8 mouse cellular contexts compared by ENCODE assay signal in the genomic region with DNA sequence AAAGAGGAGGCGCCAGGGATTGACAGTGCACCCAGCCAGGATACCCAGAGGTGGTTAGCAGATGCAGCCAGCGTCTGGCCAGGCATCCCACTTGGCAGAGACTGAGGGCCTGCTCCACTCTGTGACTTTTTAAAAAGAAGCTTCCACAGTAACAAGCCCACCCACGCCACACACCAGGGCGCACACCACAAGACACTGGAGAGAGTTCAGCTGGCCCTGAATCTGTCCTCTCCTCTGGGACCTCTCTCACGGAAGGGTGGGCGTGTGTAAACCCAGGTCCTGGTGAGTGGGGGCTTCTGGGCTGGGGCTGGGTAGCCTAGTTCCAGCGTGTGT. TPM values are rescaled to one million over a fixed set of nuclear protein-coding genes. Genes with fewer than 3 reads are reported as not detected.
DNase-seq lines count a peak whose midpoint lies in the region; ATAC-seq and TF ChIP-seq lines count a peak whose summit lies in the region.

No protein-coding gene starts in this region.

- peak; percentile 21; the same call in 1 of the 2 replicates for ATAC-seq in embryonic facial prominence, embryonic 14.5 days (ENCODE audit: low read depth)
- ATAC-seq in intestine, postnatal 0 days = peak; percentile 31
- 0 out of 2 replicates have a peak, but pooled peaks have one; percentile 1 for ATAC-seq in monocyte, adult 5-6 weeks (replicated peaks; ENCODE audit: insufficient number of reproducible peaks, low FRiP score, low TSS enrichment, poor library complexity, severe bottlenecking)

- no peak for TF ChIP-seq CTCF in layer of hippocampus, adult 2 months (conservative IDR thresholded peaks at IDR 0.05)
- TF ChIP-seq CTCF in intestine, postnatal 0 days (IDR thresholded peaks at IDR 0.05; ENCODE audit: low read depth) = no peak

- 44% methylated on average over 7 of the region's 7 CpGs for WGBS in embryonic facial prominence, embryonic 14.5 days
- WGBS in intestine, postnatal 0 days = 54% methylated on average over 7 of the region's 7 CpGs

- H3K27me3 ChIP-seq in embryonic facial prominence, embryonic 14.5 days (replicated peaks; ENCODE audit: control insufficient read depth, insufficient read depth, low read length) = no peaks in the 10 kb centered on the region
- no peaks in the 10 kb centered on the region for H3K27me3 ChIP-seq in intestine, postnatal 0 days (replicated peaks; ENCODE audit: control insufficient read depth, insufficient read depth, low read length)

- H3K27ac ChIP-seq in layer of hippocampus, adult 2 months = peak overlapping the region; percentile 80; the same call in 1 of the 2 replicates
- peak overlapping the region; percentile 68 for H3K27ac ChIP-seq in embryonic facial prominence, embryonic 14.5 days (replicated peaks; ENCODE audit: low read depth, low read length)
- H3K27ac ChIP-seq in intestine, postnatal 0 days (ENCODE audit: low read depth, low read length) = peak overlapping the region; percentile 92

- peaks cover 31% of the 10 kb centered on the region for H3K4me1 ChIP-seq in embryonic facial prominence, embryonic 14.5 days (ENCODE audit: control insufficient read depth, insufficient read depth, low read length)
- H3K4me1 ChIP-seq in intestine, postnatal 0 days (replicated peaks; ENCODE audit: control insufficient read depth, insufficient read depth, low read length) = peaks cover 20% of the 10 kb centered on the region

- H3K4me3 ChIP-seq in layer of hippocampus, adult 2 months = peak overlapping the region; percentile 58
- peak overlapping the region; percentile 53 for H3K4me3 ChIP-seq in embryonic facial prominence, embryonic 14.5 days (ENCODE audit: low read depth, low read length)
- peak overlapping the region; percentile 76 for H3K4me3 ChIP-seq in intestine, postnatal 0 days (ENCODE audit: low read depth, low read length)

- no peak for DNase-seq in layer of hippocampus, adult 2 months (ENCODE audit: low spot score in 2 of 2)
- DNase-seq in layer of hippocampus, postnatal 10 days (ENCODE audit: low spot score in 2 of 2) = no peak
- DNase-seq in embryonic facial prominence, embryonic 14.5 days (ENCODE audit: low spot score) = no peak
- no peak for DNase-seq in adrenal gland, postnatal 4 days (ENCODE audit: low spot score in 2 of 2)
- no peak for DNase-seq in adrenal gland, adult 8-10 months
- DNase-seq in cerebellum, postnatal 36 days = no peak

- H3K9ac ChIP-seq in embryonic facial prominence, embryonic 14.5 days (ENCODE audit: low read depth, low read length) = peak overlapping the region; percentile 85
- H3K9ac ChIP-seq in intestine, postnatal 0 days (ENCODE audit: low read depth, low read length) = peak overlapping the region; percentile 91

- peak overlapping the region; percentile 83 for H3K4me2 ChIP-seq in embryonic facial prominence, embryonic 14.5 days (ENCODE audit: low read depth, low read length)
- peak overlapping the region; percentile 91 for H3K4me2 ChIP-seq in intestine, postnatal 0 days (replicated peaks; ENCODE audit: low read depth)

- peaks cover 8% of the 10 kb centered on the region; the same call in 1 of the 2 replicates for H3K36me3 ChIP-seq in embryonic facial prominence, embryonic 14.5 days (ENCODE audit: control insufficient read depth, insufficient read depth, low read length)
- H3K36me3 ChIP-seq in intestine, postnatal 0 days (ENCODE audit: control insufficient read depth, insufficient read depth) = peaks cover 27% of the 10 kb centered on the region

- no peaks in the 10 kb centered on the region for H3K9me3 ChIP-seq in embryonic facial prominence, embryonic 14.5 days (ENCODE audit: control insufficient read depth, low read length)
- no peaks in the 10 kb centered on the region for H3K9me3 ChIP-seq in intestine, postnatal 0 days (ENCODE audit: control insufficient read depth)

RNA-seq across cellular contexts. Expression of a gene that starts 0.5 kb away (rescaled TPM):
- 1 to 10 TPM; 6.6 to 9.8 TPM for total RNA-seq in layer of hippocampus, adult 2 months (2021)
- total RNA-seq in layer of hippocampus, postnatal 10 days (2021) = 10 to 100 TPM; 11.1 to 13.0 TPM
- polyA plus RNA-seq in embryonic facial prominence, embryonic 14.5 days (2014; fragmentation: Nextera tagmentation; extraction: Ambion mirVana) = 46.4 and 49.0 TPM in 2 replicates
- polyA plus RNA-seq in intestine, postnatal 0 days (2015; fragmentation: Nextera tagmentation; extraction: Ambion mirVana) = 104 and 110 TPM in 2 replicates
- 29.5 to 47.9 TPM (median 41.2 TPM) in 3 replicates for total RNA-seq in monocyte, adult 5-6 weeks (2017)
- total RNA-seq in adrenal gland, postnatal 4 days (2021) = 10 to 100 TPM; 88.9 to 89.8 TPM
- total RNA-seq in adrenal gland, adult 8-10 months (2022) = 10 to 100 TPM; 74.1 to 83.5 (median 81.0) TPM

RNA-seq across cellular contexts. Expression of a gene that starts 6.3 kb away (rescaled TPM):
- total RNA-seq in layer of hippocampus, adult 2 months (2021) = 1 to 10 TPM; 4.3 to 5.2 TPM
- 1 to 10 TPM; 2.5 to 3.5 TPM for total RNA-seq in layer of hippocampus, postnatal 10 days (2021)
- polyA plus RNA-seq in embryonic facial prominence, embryonic 14.5 days (2014; fragmentation: Nextera tagmentation; extraction: Ambion mirVana) = 1.5 and 3.2 TPM in 2 replicates
- polyA plus RNA-seq in intestine, postnatal 0 days (2015; fragmentation: Nextera tagmentation; extraction: Ambion mirVana) = 16.9 and 19.0 TPM in 2 replicates
- total RNA-seq in monocyte, adult 5-6 weeks (2017) = 3.1 to 6.4 TPM (median 5.9 TPM) in 3 replicates
- total RNA-seq in adrenal gland, postnatal 4 days (2021) = 1 to 10 TPM; 1.7 to 4.5 TPM
- 1 to 10 TPM; 1.4 to 3.4 (median 2.2) TPM for total RNA-seq in adrenal gland, adult 8-10 months (2022)

RNA-seq across cellular contexts. Expression of a gene that starts 28.4 kb away (rescaled TPM):
- total RNA-seq in layer of hippocampus, adult 2 months (2021) = not detected
- not detected for total RNA-seq in layer of hippocampus, postnatal 10 days (2021)
- 0.22 and 0.45 TPM in 2 replicates for polyA plus RNA-seq in embryonic facial prominence, embryonic 14.5 days (2014; fragmentation: Nextera tagmentation; extraction: Ambion mirVana)
- not detected in 2 replicates for polyA plus RNA-seq in intestine, postnatal 0 days (2015; fragmentation: Nextera tagmentation; extraction: Ambion mirVana)
- total RNA-seq in monocyte, adult 5-6 weeks (2017) = 0.78 TPM in 1 of 3 replicates, not detected in the others
- not detected for total RNA-seq in adrenal gland, postnatal 4 days (2021)
- not detected for total RNA-seq in adrenal gland, adult 8-10 months (2022)

RNA-seq across cellular contexts. Expression of a gene that starts 35.0 kb away (rescaled TPM):
- 10 to 100 TPM; 12.0 to 12.1 TPM for total RNA-seq in layer of hippocampus, adult 2 months (2021)
- 10 to 100 TPM; 12.6 to 13.8 TPM for total RNA-seq in layer of hippocampus, postnatal 10 days (2021)
- polyA plus RNA-seq in embryonic facial prominence, embryonic 14.5 days (2014; fragmentation: Nextera tagmentation; extraction: Ambion mirVana) = 81.8 and 82.6 TPM in 2 replicates
- 108 and 109 TPM in 2 replicates for polyA plus RNA-seq in intestine, postnatal 0 days (2015; fragmentation: Nextera tagmentation; extraction: Ambion mirVana)
- 101 to 111 TPM (median 103 TPM) in 3 replicates for total RNA-seq in monocyte, adult 5-6 weeks (2017)
- total RNA-seq in adrenal gland, postnatal 4 days (2021) = 100 to 1,000 TPM; 219 to 241 TPM
- 100 to 1,000 TPM; 194 to 259 (median 215) TPM for total RNA-seq in adrenal gland, adult 8-10 months (2022)
